Mouse (Mus musculus) neural tube, embryonic 14.5 days (tissue): ENCODE results near the gene Olfr734. TPM values are rescaled to one million over a fixed set of nuclear protein-coding genes. Genes with fewer than 3 reads are reported as not detected.

Experiments used
- ATAC-seq: fragments of 200-750 bp; cut with Nextera tagmentation; 2 replicates; pipeline ENCODE4 v1.8.0; 2017; ENCODE audit warnings: low read depth, mild to moderate bottlenecking, moderate TSS enrichment, moderate library complexity
- H3K27ac ChIP-seq: fragments of 300-500 bp; sonication (generic); 2 replicates; pipeline ENCODE4 v1.5.1; 2014; ENCODE audit warnings: low read depth, mild to moderate bottlenecking, control low read depth, low read length, moderate library complexity, mixed read lengths
- H3K27me3 ChIP-seq: fragments of 300-500 bp; sonication (generic); 2 replicates; pipeline ENCODE4 v1.6.1; 2014; ENCODE audit warnings: low read length; ENCODE audit not compliant: control insufficient read depth, insufficient read depth
- H3K36me3 ChIP-seq: fragments of 300-500 bp; sonication (generic); 2 replicates; pipeline ENCODE4 v1.6.1; 2014; ENCODE audit warnings: low read length, mixed read lengths; ENCODE audit not compliant: control insufficient read depth, insufficient read depth
- H3K4me1 ChIP-seq: fragments of 300-500 bp; sonication (generic); 2 replicates; pipeline ENCODE4 v1.6.1; 2014; ENCODE audit warnings: low read length; ENCODE audit not compliant: control insufficient read depth, insufficient read depth
- H3K4me2 ChIP-seq: fragments of 300-500 bp; sonication (generic); 2 replicates; pipeline ENCODE4 v1.6.1; 2014; ENCODE audit warnings: mild to moderate bottlenecking, low read depth, low read length, control low read depth
- H3K4me3 ChIP-seq: fragments of 300-500 bp; sonication (generic); 2 replicates; pipeline ENCODE4 v1.5.1; 2014; ENCODE audit warnings: low read depth, low read length, control low read depth, mixed read lengths
- H3K9ac ChIP-seq: fragments of 300-500 bp; sonication (generic); replicated peaks from 2 replicates; pipeline ENCODE4 v1.6.1; 2014; ENCODE audit warnings: low read depth, mild to moderate bottlenecking, control low read depth, low read length, mixed read lengths
- H3K9me3 ChIP-seq: fragments of 300-500 bp; sonication (generic); 2 replicates; pipeline ENCODE4 v1.6.1; 2016; ENCODE audit warnings: low read length; ENCODE audit not compliant: control insufficient read depth
- WGBS: fragments of 180-500 bp; shearing (Covaris S2); extraction: QIAGEN DNeasy Blood & Tissue Kit; methylation state at CpG from one replicate; pipeline ENCODE4 v1.1.7; 2014; 5-methylcytosine and 5-hydroxymethylcytosine counted together
- polyA plus RNA-seq: library from polyadenylated mRNA; unstranded; fragments of >200 nt; fragmentation: Nextera tagmentation; extraction: Ambion mirVana; gene quantifications from 2 replicates; pipeline ENCODE4 v1.2.1, GENCODE M21; 2014

The Olfr734 gene
- polyA plus RNA-seq: not detected in 2 replicates

DNA sequence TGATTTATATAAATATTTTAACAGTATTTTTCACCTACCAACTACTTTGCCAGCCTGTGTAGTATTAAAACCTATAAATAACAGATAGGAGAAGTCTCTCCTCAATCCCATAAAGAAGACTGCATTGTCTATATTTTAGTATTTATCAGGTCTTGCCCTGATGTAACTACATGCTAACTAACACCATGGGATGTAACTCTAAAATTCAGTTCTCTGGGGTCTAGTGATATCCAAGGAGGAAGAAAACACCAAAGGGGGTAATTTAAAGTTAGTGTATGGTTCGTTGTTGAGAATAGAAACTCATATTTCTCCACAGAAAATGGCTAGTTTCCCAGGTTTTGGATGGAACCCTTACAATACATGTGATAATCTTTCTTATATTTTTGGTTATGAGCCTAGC, at the start of gene Olfr734:
Olfr734 (minus strand) TSS at position 101 of the 400 bp plus-strand sequence.
- Histone ChIP-seq H3K36me3 (no peaks in the 10 kb centered on the region), H3K4me1 (no peaks in the 10 kb centered on the region), H3K9ac (no peak within 1 kb of the TSS), H3K27me3 (no peaks in the 10 kb centered on the region), H3K4me2 (no peak within 1 kb of the TSS), H3K27ac (no peak within 1 kb of the TSS), H3K4me3 (no peak within 1 kb of the TSS), H3K9me3 (no peaks in the 10 kb centered on the region)
- 79% methylated on average over 1 of the region's 1 CpGs for WGBS
- ATAC-seq: no peak

DNA sequence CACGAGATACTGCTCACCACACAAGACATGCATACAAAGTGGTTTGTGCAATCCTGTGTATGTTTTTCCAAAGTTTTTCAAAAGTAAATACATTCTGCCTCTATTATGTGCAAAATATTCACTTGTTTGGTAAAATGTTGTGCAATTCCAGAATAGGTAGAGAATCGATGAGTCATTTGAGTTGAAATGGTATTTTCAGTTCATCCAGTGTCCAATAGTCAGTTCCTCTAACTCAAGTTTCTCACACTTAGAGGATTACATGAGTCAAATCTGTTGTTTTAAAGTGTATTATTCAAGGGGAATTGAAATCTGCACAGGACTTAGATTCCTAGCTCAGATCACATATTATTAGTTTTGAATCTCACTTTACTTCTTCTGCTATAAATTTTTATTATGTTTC, 37.0 kb upstream of the Olfr734 start:
- no peak overlapping the region for H3K27ac ChIP-seq
- H3K9me3 ChIP-seq: no peaks in the 10 kb centered on the region
- H3K4me2 ChIP-seq: no peak overlapping the region
- no peak overlapping the region for H3K9ac ChIP-seq
- ATAC-seq: no peak
- H3K4me1 ChIP-seq: no peaks in the 10 kb centered on the region
- no peak overlapping the region for H3K4me3 ChIP-seq
- no peaks in the 10 kb centered on the region for H3K36me3 ChIP-seq
- WGBS: 87% methylated on average over 2 of the region's 2 CpGs
- no peaks in the 10 kb centered on the region for H3K27me3 ChIP-seq

- Histone ChIP-seq H3K27ac (no peak overlapping the region), H3K4me3 (no peak overlapping the region), H3K4me2 (no peak overlapping the region), H3K36me3 (no peaks in the 10 kb centered on the region), H3K9me3 (no peaks in the 10 kb centered on the region), H3K9ac (no peak overlapping the region), H3K4me1 (no peaks in the 10 kb centered on the region), H3K27me3 (no peaks in the 10 kb centered on the region)
- WGBS: 85% methylated on average over 3 of the region's 3 CpGs
- ATAC-seq: no peak
These were observed 33.9 kb upstream of the Olfr734 start for GRCm38 (mm10) chr14:50360480-50360879.

DNA sequence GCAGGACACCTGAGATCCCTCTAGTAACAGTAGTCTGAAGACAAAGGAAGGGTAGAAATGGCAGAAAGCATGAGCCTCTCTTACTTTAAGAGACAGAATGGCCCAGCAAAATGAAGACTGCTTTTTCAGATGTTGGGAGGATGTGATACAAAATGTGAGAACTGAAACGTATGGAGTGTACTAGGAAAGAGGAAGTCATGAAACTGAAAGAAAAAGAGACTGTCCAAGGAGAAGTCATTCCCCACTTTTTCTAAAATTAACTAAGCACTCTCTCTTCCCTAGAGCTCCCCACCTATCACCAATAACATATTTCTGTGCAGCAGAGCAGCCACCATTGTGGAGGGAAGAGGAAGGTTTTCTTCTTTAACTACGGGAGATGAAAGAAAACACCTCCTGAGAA, 31.0 kb upstream of the Olfr734 start, which contains the start of gene Tlr11:
Tlr11 (plus strand) TSS at position 322 of the 400 bp plus-strand sequence.
- Histone ChIP-seq H3K27me3 (no peaks in the 10 kb centered on the region), H3K9ac (no peak within 1 kb of the TSS), H3K4me3 (no peak within 1 kb of the TSS), H3K4me1 (no peaks in the 10 kb centered on the region), H3K9me3 (no peaks in the 10 kb centered on the region), H3K36me3 (no peaks in the 10 kb centered on the region), H3K27ac (no peak within 1 kb of the TSS), H3K4me2 (no peak within 1 kb of the TSS)
- ATAC-seq: no peak
- 88% methylated on average over 2 of the region's 2 CpGs for WGBS

DNA sequence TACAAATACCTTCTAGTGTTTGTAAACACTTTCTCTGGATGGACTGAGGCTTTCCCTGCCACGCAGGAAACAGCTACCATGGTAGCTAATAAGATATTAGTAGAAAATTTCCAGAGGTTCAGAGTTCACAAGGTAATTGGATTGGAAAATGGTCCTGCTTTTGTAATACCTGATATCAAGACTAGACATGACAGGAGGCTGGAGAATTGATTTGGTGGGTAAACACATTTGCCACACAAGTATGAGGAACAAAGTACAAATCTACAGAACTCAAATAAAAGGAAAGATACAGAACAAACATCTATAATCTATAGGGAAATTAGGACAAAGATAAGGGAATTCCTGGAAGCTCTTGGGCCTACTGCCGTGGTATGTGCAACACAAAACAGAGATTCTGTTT, 30.2 kb upstream of the Olfr734 start:
- no peaks in the 10 kb centered on the region for H3K36me3 ChIP-seq
- ATAC-seq: no peak
- no peaks in the 10 kb centered on the region for H3K27me3 ChIP-seq
- no peak overlapping the region for H3K4me3 ChIP-seq
- H3K4me2 ChIP-seq: no peak overlapping the region
- no peaks in the 10 kb centered on the region for H3K9me3 ChIP-seq
- H3K9ac ChIP-seq: no peak overlapping the region
- no peaks in the 10 kb centered on the region for H3K4me1 ChIP-seq
- H3K27ac ChIP-seq: no peak overlapping the region
- WGBS: 79% methylated on average over 2 of the region's 2 CpGs

GRCm38 (mm10) chr14:50352438-50352837, 25.9 kb upstream of the Olfr734 start:
- no peaks in the 10 kb centered on the region for H3K4me1 ChIP-seq
- 61% methylated on average over 3 of the region's 3 CpGs for WGBS
- H3K36me3 ChIP-seq: no peaks in the 10 kb centered on the region
- H3K27me3 ChIP-seq: no peaks in the 10 kb centered on the region
- H3K9ac ChIP-seq: no peak overlapping the region
- H3K4me3 ChIP-seq: no peak overlapping the region
- no peak overlapping the region for H3K27ac ChIP-seq
- H3K9me3 ChIP-seq: no peaks in the 10 kb centered on the region
- no peak overlapping the region for H3K4me2 ChIP-seq
- no peak for ATAC-seq

DNA sequence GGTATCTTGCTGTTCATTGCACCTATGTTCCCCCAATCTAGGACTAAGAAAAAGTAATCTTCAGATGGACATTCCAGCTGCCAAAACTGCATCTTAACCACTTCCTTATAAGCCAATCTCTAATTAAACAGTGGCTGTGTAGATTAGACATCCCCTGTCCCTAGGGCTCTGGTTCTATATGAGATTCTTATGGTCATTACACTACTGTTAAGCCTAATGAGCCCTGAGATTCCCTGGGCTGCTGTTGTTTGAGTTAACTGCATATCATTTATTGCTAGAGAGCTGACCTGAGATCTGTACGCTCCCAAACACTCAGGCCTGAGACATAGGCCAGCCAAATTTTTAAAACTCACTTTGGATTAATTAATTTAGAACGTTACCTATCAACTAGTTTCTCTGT, 22.2 kb upstream of the Olfr734 start, which contains the start of gene Olfr735:
Olfr735 (minus strand) TSS at position 77 of the 400 bp plus-strand sequence.
- H3K4me3 ChIP-seq: no peak within 1 kb of the TSS
- H3K27me3 ChIP-seq: no peaks in the 10 kb centered on the region
- no peak within 1 kb of the TSS for H3K27ac ChIP-seq
- WGBS: 73% methylated on average over 2 of the region's 2 CpGs
- H3K9me3 ChIP-seq: no peaks in the 10 kb centered on the region
- no peaks in the 10 kb centered on the region for H3K4me1 ChIP-seq
- no peaks in the 10 kb centered on the region for H3K36me3 ChIP-seq
- ATAC-seq: 0 out of 2 replicates have a peak, but pooled peaks have one; percentile 24
- H3K4me2 ChIP-seq: no peak within 1 kb of the TSS
- H3K9ac ChIP-seq: no peak within 1 kb of the TSS

GRCm38 (mm10) chr14:50301422-50301821, 25.1 kb downstream of the Olfr734 start, which contains the start of gene Olfr733:
Olfr733 (minus strand) TSS chr14:50301522.
- H3K9me3 ChIP-seq: no peaks in the 10 kb centered on the region

DNA sequence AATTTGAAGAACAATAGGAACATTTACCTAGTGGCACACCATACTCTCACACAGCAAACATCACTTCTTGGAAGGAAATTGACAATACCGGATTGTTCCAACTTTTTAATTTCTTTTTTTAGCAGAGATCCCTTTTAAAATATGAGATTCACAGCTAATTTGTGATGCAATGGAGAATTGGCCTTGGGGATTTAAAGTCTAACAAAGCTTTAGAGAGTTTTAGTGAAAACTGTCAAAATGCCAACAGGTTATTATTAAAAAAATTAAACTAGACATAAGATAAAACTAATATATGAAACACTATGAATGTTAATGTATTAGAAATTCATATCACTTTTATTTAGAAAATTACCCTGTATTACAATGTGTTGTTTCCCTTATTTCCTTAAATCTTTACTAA, 42.5 kb downstream of the Olfr734 start, which contains the start of gene Olfr732:
Olfr732 (minus strand) TSS at position 101 of the 400 bp plus-strand sequence.
- H3K9ac ChIP-seq: no peak within 1 kb of the TSS
- H3K27me3 ChIP-seq: no peaks in the 10 kb centered on the region
- H3K36me3 ChIP-seq: no peaks in the 10 kb centered on the region
- ATAC-seq: no peak
- no peak within 1 kb of the TSS for H3K27ac ChIP-seq
- no peaks in the 10 kb centered on the region for H3K9me3 ChIP-seq
- H3K4me2 ChIP-seq: no peak within 1 kb of the TSS
- no peak within 1 kb of the TSS for H3K4me3 ChIP-seq
- 98% methylated on average over 1 of the region's 1 CpGs for whole genome bisulfite sequencing
- no peaks in the 10 kb centered on the region for H3K4me1 ChIP-seq

More at GRCm38 (mm10) chr14:50301422-50301821, 25.1 kb downstream of the Olfr734 start, which contains the start of gene Olfr733:
- Histone ChIP-seq H3K9ac (no peak within 1 kb of the TSS), H3K27ac (no peak within 1 kb of the TSS), H3K4me2 (no peak within 1 kb of the TSS), H3K27me3 (no peaks in the 10 kb centered on the region), H3K36me3 (no peaks in the 10 kb centered on the region), H3K4me1 (no peaks in the 10 kb centered on the region), H3K4me3 (no peak within 1 kb of the TSS)
- no peak for ATAC-seq
